In genomic region chr14:54494234-54494633, GRCm38 (mm10) we compare ENCODE assay signal across 9 mouse cellular contexts. TPM values are rescaled to one million over a fixed set of nuclear protein-coding genes. Genes with fewer than 3 reads are reported as not detected.
DNase-seq lines count a peak whose midpoint lies in the region; ATAC-seq and TF ChIP-seq lines count a peak whose summit lies in the region.
"Had no signal": no experiment of that assay in that cellular context is flagged by ENCODE, and none has a peak within 500 bp of the region (broad histone marks: within the 10 kb centered on the region; RNA-seq: fewer than 3 reads in every experiment).

No protein-coding gene starts in this region.

- no peaks in the 10 kb centered on the region; the same call in 1 of the 2 replicates for H3K4me1 ChIP-seq in hindbrain, embryonic 10.5 days (replicated peaks)
- H3K4me1 ChIP-seq in hindbrain, embryonic 16.5 days (ENCODE audit: control insufficient read depth, insufficient read depth, low read depth, low read length), result no peaks in the 10 kb centered on the region
- H3K4me1 ChIP-seq in heart, postnatal 0 days (ENCODE audit: control insufficient read depth, insufficient read depth), result no peaks in the 10 kb centered on the region
- H3K4me1 ChIP-seq: embryonic facial prominence, embryonic 12.5 days had no signal

- H3K4me2 ChIP-seq in hindbrain, embryonic 16.5 days (ENCODE audit: low read length), result no peak overlapping the region
- H3K4me2 ChIP-seq in heart, postnatal 0 days (ENCODE audit: low read depth, low read length), result no peak overlapping the region
- H3K4me2 ChIP-seq: embryonic facial prominence, embryonic 12.5 days had no signal

- no peak for ATAC-seq in hindbrain, embryonic 16.5 days
- ATAC-seq in common myeloid progenitor, adult 5-6 weeks (replicated peaks; ENCODE audit: low read depth, poor library complexity, severe bottlenecking), result peak; percentile 86
- peak; percentile 55; the same call in 1 of the 2 replicates for ATAC-seq in heart, postnatal 0 days (ENCODE audit: insufficient read depth, low read depth)
- peak; percentile 89 for ATAC-seq in megakaryocyte, adult 5-6 weeks (ENCODE audit: poor library complexity, severe bottlenecking)

- H3K9me3 ChIP-seq in hindbrain, embryonic 10.5 days, result no peaks in the 10 kb centered on the region
- no peaks in the 10 kb centered on the region for H3K9me3 ChIP-seq in hindbrain, embryonic 16.5 days (ENCODE audit: control insufficient read depth, low read length)
- H3K9me3 ChIP-seq in heart, postnatal 0 days (replicated peaks; ENCODE audit: control insufficient read depth, low read length), result no peaks in the 10 kb centered on the region
- H3K9me3 ChIP-seq: embryonic facial prominence, embryonic 12.5 days had no signal

- TF ChIP-seq EP300 in heart, postnatal 0 days (IDR thresholded peaks at IDR 0.05; ENCODE audit: low read depth), result no peak

- H3K9ac ChIP-seq in hindbrain, embryonic 16.5 days (ENCODE audit: low read depth, low read length), result no peak overlapping the region
- no peak overlapping the region for H3K9ac ChIP-seq in heart, postnatal 0 days (replicated peaks; ENCODE audit: low read depth, low read length)
- H3K9ac ChIP-seq: embryonic facial prominence, embryonic 12.5 days had no signal

- no peak overlapping the region for H3K4me3 ChIP-seq in hindbrain, embryonic 10.5 days
- H3K4me3 ChIP-seq in hindbrain, embryonic 16.5 days (ENCODE audit: low read length), result no peak overlapping the region
- H3K4me3 ChIP-seq in heart, postnatal 0 days (ENCODE audit: low read depth, low read length), result no peak overlapping the region
- H3K4me3 ChIP-seq: embryonic facial prominence, embryonic 12.5 days had no signal

- H3K36me3 ChIP-seq in hindbrain, embryonic 10.5 days, result no peaks in the 10 kb centered on the region
- no peaks in the 10 kb centered on the region for H3K36me3 ChIP-seq in hindbrain, embryonic 16.5 days (ENCODE audit: control insufficient read depth, insufficient read depth, low read length)
- H3K36me3 ChIP-seq in heart, postnatal 0 days (replicated peaks; ENCODE audit: control insufficient read depth, insufficient read depth, low read length), result no peaks in the 10 kb centered on the region
- H3K36me3 ChIP-seq: embryonic facial prominence, embryonic 12.5 days had no signal

- H3K27ac ChIP-seq in hindbrain, embryonic 10.5 days, result no peak overlapping the region
- no peak overlapping the region for H3K27ac ChIP-seq in hindbrain, embryonic 16.5 days (ENCODE audit: low read depth, low read length)
- H3K27ac ChIP-seq in heart, postnatal 0 days (ENCODE audit: low read depth), result no peak overlapping the region
- H3K27ac ChIP-seq: embryonic facial prominence, embryonic 12.5 days had no signal

- WGBS in hindbrain, embryonic 10.5 days, result 4% methylated on average over 3 of the region's 3 CpGs
- WGBS in hindbrain, embryonic 16.5 days, result 0% methylated on average over 3 of the region's 3 CpGs
- WGBS in heart, postnatal 0 days, result 1% methylated on average over 3 of the region's 3 CpGs
- whole genome bisulfite sequencing in large intestine, adult 2 months, result 2% methylated on average over 3 of the region's 3 CpGs

- TF ChIP-seq CTCF in heart, postnatal 0 days (IDR thresholded peaks at IDR 0.05; ENCODE audit: low read depth), result peak; percentile 95

- DNase-seq in hindbrain, embryonic 10.5 days (ENCODE audit: low spot score), result peak; percentile 69
- DNase-seq in WW6 (ENCODE audit: low read depth, low spot score), result peak; percentile 58
- DNase-seq in heart, postnatal 0 days (ENCODE audit: low spot score), result peak; percentile 45
- DNase-seq in large intestine, adult 2 months (ENCODE audit: low read depth, low spot score), result peak; percentile 47
- peak; percentile 70 to 83 for DNase-seq in spleen, postnatal 10 days (ENCODE audit: low spot score in 2 of 2)

- H3K27me3 ChIP-seq in hindbrain, embryonic 10.5 days (ENCODE audit: insufficient read depth, poor library complexity, severe bottlenecking), result no peaks in the 10 kb centered on the region
- H3K27me3 ChIP-seq in hindbrain, embryonic 16.5 days (replicated peaks; ENCODE audit: control insufficient read depth, insufficient read depth, low read length), result no peaks in the 10 kb centered on the region
- H3K27me3 ChIP-seq in heart, postnatal 0 days (ENCODE audit: control insufficient read depth, insufficient read depth, low read length), result no peaks in the 10 kb centered on the region
- H3K27me3 ChIP-seq: embryonic facial prominence, embryonic 12.5 days had no signal

RNA-seq across cellular contexts. Expression of gene Rem2, which starts 18.3 kb away (rescaled TPM):
- 20.8 and 40.2 TPM in 2 replicates for polyA plus RNA-seq in hindbrain, embryonic 10.5 days (2016; fragmentation: Nextera tagmentation; extraction: Ambion mirVana)
- polyA plus RNA-seq in hindbrain, embryonic 16.5 days (2015; fragmentation: Nextera tagmentation; extraction: Ambion mirVana), result 38.5 and 39.5 TPM in 2 replicates
- 0.53 and 1.7 TPM in 2 replicates for total RNA-seq in common myeloid progenitor, adult 5-6 weeks (2017)
- 0.77 TPM in 1 of 2 replicates, not detected in the other for total RNA-seq in heart, postnatal 0 days (2014; rRNA removed; ENCODE audit: low replicate concordance)
- polyA plus RNA-seq in heart, postnatal 0 days (2015; fragmentation: Nextera tagmentation; extraction: Ambion mirVana), result 0.15 and 0.27 TPM in 2 replicates
- polyA plus RNA-seq in large intestine, adult 2 months (2012; rRNA removed), result 0.07 and 0.19 TPM in 2 replicates
- not detected in 2 replicates for total RNA-seq in megakaryocyte, adult 5-6 weeks (2015)
- total RNA-seq in megakaryocyte, adult 5-6 weeks (2017), result not detected in 2 replicates

RNA-seq across cellular contexts. Expression of gene Prmt5, which starts 23.1 kb away (rescaled TPM):
- 133 and 145 TPM in 2 replicates for polyA plus RNA-seq in hindbrain, embryonic 10.5 days (2016; fragmentation: Nextera tagmentation; extraction: Ambion mirVana)
- polyA plus RNA-seq in hindbrain, embryonic 16.5 days (2015; fragmentation: Nextera tagmentation; extraction: Ambion mirVana), result 93.2 and 103 TPM in 2 replicates
- 79.2 and 82.9 TPM in 2 replicates for total RNA-seq in common myeloid progenitor, adult 5-6 weeks (2017)
- total RNA-seq in heart, postnatal 0 days (2014; rRNA removed; ENCODE audit: low replicate concordance), result 35.0 and 42.0 TPM in 2 replicates
- polyA plus RNA-seq in heart, postnatal 0 days (2015; fragmentation: Nextera tagmentation; extraction: Ambion mirVana), result 30.6 and 31.6 TPM in 2 replicates
- polyA plus RNA-seq in large intestine, adult 2 months (2012; rRNA removed), result 26.1 and 31.1 TPM in 2 replicates
- 14.7 and 26.0 TPM in 2 replicates for total RNA-seq in megakaryocyte, adult 5-6 weeks (2015)
- 15.3 and 22.6 TPM in 2 replicates for total RNA-seq in megakaryocyte, adult 5-6 weeks (2017)

RNA-seq across cellular contexts. Expression of gene Lrp10, which starts 30.3 kb away (rescaled TPM):
- polyA plus RNA-seq in hindbrain, embryonic 10.5 days (2016; fragmentation: Nextera tagmentation; extraction: Ambion mirVana), result 30.9 and 32.4 TPM in 2 replicates
- polyA plus RNA-seq in hindbrain, embryonic 16.5 days (2015; fragmentation: Nextera tagmentation; extraction: Ambion mirVana), result 31.4 and 35.6 TPM in 2 replicates
- total RNA-seq in common myeloid progenitor, adult 5-6 weeks (2017), result 28.8 and 46.5 TPM in 2 replicates
- 81.5 and 110 TPM in 2 replicates for total RNA-seq in heart, postnatal 0 days (2014; rRNA removed; ENCODE audit: low replicate concordance)
- polyA plus RNA-seq in heart, postnatal 0 days (2015; fragmentation: Nextera tagmentation; extraction: Ambion mirVana), result 47.8 and 54.4 TPM in 2 replicates
- 192 and 196 TPM in 2 replicates for polyA plus RNA-seq in large intestine, adult 2 months (2012; rRNA removed)
- 29.9 and 31.2 TPM in 2 replicates for total RNA-seq in megakaryocyte, adult 5-6 weeks (2015)
- total RNA-seq in megakaryocyte, adult 5-6 weeks (2017), result 46.9 and 51.7 TPM in 2 replicates

Comparison
In these comparisons a context has a peak if more than half of its experiments do, and no peak if none do; other contexts are left out.
1. RNA of gene Rem2, which starts 18.3 kb away (polyA plus RNA-seq): 20.8 to 40.2 TPM in hindbrain, embryonic 10.5 days and 38.5 to 39.5 TPM in hindbrain, embryonic 16.5 days; 0.15 to 0.27 TPM in heart, postnatal 0 days and 0.07 to 0.19 TPM in large intestine, adult 2 months; every median in the first group is over 10 times any median in the second.
2. Peak in every context shown above with its lines, with median percentiles within 50 percentile points of each other: DNase-seq.